Mouse (Mus musculus) spleen, embryonic (tissue): ENCODE measurements around the gene Tmem104.

Experiments
- CTCF ChIA-PET: fragments of 350-600 bp; sonication (Branson Sonifier 250); formaldehyde crosslinking; loops from one replicate; lab custom pipeline; 2022; lab: Charles Lee

The Tmem104 gene

DNA sequence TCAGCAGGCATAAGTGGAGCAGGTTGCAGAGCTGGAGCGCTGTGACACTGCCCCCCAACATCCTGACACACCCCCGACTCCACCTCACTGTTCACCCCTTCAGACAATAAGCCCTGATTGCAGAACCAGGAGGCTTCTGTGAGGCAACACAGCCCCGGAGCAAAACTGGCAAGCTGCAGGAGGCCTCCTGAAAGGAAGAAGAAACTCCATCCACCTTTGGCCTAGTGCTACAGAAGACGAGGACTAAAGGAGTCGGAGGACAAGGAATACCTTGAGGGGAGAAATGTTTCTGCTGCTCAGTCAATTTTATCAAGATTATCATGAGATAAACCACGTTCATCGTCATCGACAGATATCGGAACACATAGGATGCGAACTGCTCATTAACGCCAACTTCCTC, 108.7 kb downstream of the Tmem104 start:
- CTCF ChIA-PET, result no interaction called here
